Mouse (Mus musculus): Measurements from ENCODE around the gene Ctf1.

DNA sequence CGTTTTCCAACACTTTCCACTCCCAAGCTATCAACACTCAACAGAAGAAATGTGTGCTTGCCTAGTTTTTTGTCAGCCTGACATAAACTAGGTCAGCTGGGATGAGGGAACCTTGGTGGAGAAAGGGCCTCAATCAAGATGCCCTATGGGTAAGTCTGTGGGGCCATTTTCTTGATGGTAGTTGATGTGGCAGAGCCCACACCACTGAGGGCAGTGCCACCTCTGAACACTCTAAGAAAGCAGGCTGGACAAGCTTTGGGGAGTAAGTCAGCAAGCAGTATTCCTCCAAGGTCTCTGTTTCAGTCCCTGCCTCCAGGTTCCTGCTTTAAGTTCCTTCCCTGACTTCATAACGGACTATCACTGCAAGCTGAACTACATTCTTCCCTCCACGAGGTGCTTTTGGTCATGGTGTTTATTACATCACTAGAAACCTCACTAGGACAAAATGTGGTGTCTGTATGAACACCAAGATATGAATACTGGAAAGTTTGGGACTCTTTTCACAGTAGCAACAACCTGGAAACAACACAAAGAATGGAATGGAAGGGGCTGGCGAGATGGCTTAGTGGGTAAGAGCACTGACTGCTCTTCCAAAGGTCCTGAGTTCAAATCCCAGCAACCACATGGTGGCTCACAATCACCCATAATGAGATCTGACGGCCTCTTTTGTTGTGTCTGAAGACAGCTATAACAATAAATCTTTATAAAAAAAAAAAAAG, 3.1 kb upstream of the Ctf1 start:
- no peak for TF ChIP-seq BHLHE40 (IDR thresholded peaks at IDR 0.05; ENCODE audit: low read depth, low read length)
- TF ChIP-seq EP300 (IDR thresholded peaks at IDR 0.05; ENCODE audit: low read length): no peak
- no peak for TF ChIP-seq CTCF (conservative IDR thresholded peaks at IDR 0.05 in 1 of 2, IDR thresholded peaks at IDR 0.05 in 1 of 2; ENCODE audit: low read depth in 2 of 2, low read length in 2 of 2)
- no peak for TF ChIP-seq POLR2A (IDR thresholded peaks at IDR 0.05; ENCODE audit: low read depth, low read length)
- no peak for TF ChIP-seq CHD1 (IDR thresholded peaks at IDR 0.05; ENCODE audit: low read depth, low read length)
- no peak for TF ChIP-seq SIN3A (IDR thresholded peaks at IDR 0.05; ENCODE audit: low read length)
- TF ChIP-seq ZC3H11A (IDR thresholded peaks at IDR 0.05; ENCODE audit: low read depth, low read length): no peak
- no peak for TF ChIP-seq POLR2AphosphoS2 (IDR thresholded peaks at IDR 0.05; ENCODE audit: low read depth, low read length)
- no peak for TF ChIP-seq MAZ (IDR thresholded peaks at IDR 0.05; ENCODE audit: low read depth, low read length)

Measured in CH12.LX (cell line).